Mouse (Mus musculus) heart, embryonic 12.5 days (tissue): ENCODE results near the gene Ano8. TPM values are rescaled to one million over a fixed set of nuclear protein-coding genes. Genes with fewer than 3 reads are reported as not detected.

Experiments used
- ATAC-seq: fragments of 200-750 bp; cut with Nextera tagmentation; 2 replicates; pipeline ENCODE4 v1.8.0; 2017; ENCODE audit warnings: moderate TSS enrichment, moderate library complexity; ENCODE audit not compliant: insufficient number of reproducible peaks, low FRiP score
- H3K27ac ChIP-seq: fragments of 300-500 bp; sonication (generic); 2 replicates; pipeline ENCODE4 v1.5.1; 2016; ENCODE audit warnings: mild to moderate bottlenecking, moderate library complexity; ENCODE audit not compliant: poor library complexity, severe bottlenecking
- H3K27me3 ChIP-seq: fragments of 300-500 bp; sonication (generic); replicated peaks from 2 replicates; pipeline ENCODE4 v1.6.1; 2016; ENCODE audit warnings: mild to moderate bottlenecking, moderate library complexity
- H3K36me3 ChIP-seq: fragments of 300-500 bp; sonication (generic); 2 replicates; pipeline ENCODE4 v1.6.1; 2016; ENCODE audit warnings: mild to moderate bottlenecking, moderate library complexity
- H3K4me1 ChIP-seq: fragments of 300-500 bp; sonication (generic); replicated peaks from 2 replicates; pipeline ENCODE4 v1.6.1; 2016; ENCODE audit warnings: mild to moderate bottlenecking
- H3K4me2 ChIP-seq: fragments of 300-500 bp; sonication (generic); 2 replicates; pipeline ENCODE4 v1.6.1; 2016; ENCODE audit warnings: mild to moderate bottlenecking, moderate library complexity
- H3K4me3 ChIP-seq: fragments of 300-500 bp; sonication (generic); 2 replicates; pipeline ENCODE4 v1.5.1; 2016; ENCODE audit warnings: mild to moderate bottlenecking
- H3K9ac ChIP-seq: fragments of 300-500 bp; sonication (generic); 2 replicates; pipeline ENCODE4 v1.6.1; 2016; ENCODE audit warnings: mild to moderate bottlenecking, moderate library complexity
- H3K9me3 ChIP-seq: fragments of 300-500 bp; sonication (generic); replicated peaks from 2 replicates; pipeline ENCODE4 v1.6.1; 2016; ENCODE audit warnings: mild to moderate bottlenecking, moderate library complexity
- WGBS: fragments of 180-500 bp; shearing (Covaris S2); methylation state at CpG from one replicate; pipeline ENCODE4 v1.1.7; 2016; 5-methylcytosine and 5-hydroxymethylcytosine counted together
- polyA plus RNA-seq: library from polyadenylated mRNA; unstranded; fragments of >200 nt; fragmentation: Nextera tagmentation; extraction: Ambion mirVana; gene quantifications from 2 replicates; pipeline ENCODE4 v1.2.1, GENCODE M21; 2016

The Ano8 gene
- polyA plus RNA-seq, 1 experiment from 2014 or later, result 2.7 TPM

DNA sequence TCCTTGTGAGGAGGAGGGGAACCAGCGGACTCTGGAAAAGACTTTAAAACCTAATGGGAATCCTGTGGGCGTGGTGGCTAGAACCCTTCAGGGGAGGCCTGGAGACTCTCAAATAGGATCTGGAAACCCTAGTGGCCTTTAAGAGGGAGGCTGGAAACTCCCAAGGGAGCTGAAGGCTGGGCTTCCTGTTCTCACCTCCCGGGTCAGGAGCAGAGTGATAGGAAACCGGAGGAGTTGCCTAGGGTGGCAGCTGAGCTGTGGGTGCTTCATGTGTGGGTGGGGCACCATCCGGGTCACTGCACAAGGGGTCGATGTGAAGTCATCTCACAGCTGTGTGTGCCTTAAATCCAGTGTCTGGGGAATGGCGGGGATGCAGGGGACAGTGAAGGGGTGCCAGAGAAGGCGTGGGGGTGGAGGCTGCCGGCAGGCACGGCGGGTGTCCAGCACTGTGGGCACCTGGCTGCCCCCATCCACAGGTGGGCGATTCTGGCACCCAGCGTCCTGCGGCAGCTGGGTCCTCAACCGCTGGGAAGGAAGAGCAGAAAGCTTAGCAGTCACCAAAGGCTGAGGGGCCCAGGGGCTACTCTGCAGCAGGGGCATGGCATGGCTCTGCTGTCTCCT lies 12.2 kb upstream of the Ano8 start:
- peaks cover 10% of the 10 kb centered on the region for H3K36me3 ChIP-seq
- H3K4me2 ChIP-seq, result peak overlapping the region; percentile 30
- H3K27ac ChIP-seq, result peak overlapping the region; percentile 80
- H3K4me1 ChIP-seq, result peaks cover 50% of the 10 kb centered on the region
- WGBS, result 16% methylated on average over 15 of the region's 15 CpGs
- ATAC-seq, result no peak
- H3K9ac ChIP-seq, result 0 out of 2 replicates have a peak overlapping the region, but pooled peaks have one; percentile 38
- H3K9me3 ChIP-seq, result no peaks in the 10 kb centered on the region
- no peak overlapping the region for H3K4me3 ChIP-seq
- H3K27me3 ChIP-seq, result no peaks in the 10 kb centered on the region

DNA sequence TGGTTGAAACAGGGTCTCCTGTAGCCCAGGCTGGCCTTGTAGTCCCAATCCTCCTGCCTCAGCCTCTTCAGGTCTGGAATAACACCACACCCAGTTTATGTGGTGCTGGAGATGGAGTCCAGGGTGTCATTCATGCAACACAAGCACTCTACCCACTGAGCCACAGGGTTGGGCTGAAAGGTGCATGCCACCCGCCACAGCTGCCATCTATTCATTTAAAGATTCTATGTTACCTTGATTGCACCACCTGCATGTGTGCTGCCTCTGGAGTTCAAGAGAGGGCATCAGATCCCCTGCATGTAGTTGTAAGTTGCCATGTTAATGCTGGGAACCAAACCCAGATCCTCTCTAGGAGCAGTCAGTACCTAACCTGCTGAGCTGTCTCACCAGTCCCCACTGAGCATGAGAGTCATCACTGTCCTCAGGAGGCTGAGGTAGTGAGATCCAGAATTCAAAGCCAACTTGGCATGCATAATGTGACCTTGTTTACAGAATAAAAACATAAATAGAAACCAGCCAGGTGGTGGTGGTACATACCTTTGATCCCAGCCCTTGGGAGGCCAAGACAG lies 11.4 kb upstream of the Ano8 start:
- no peak for ATAC-seq
- Histone ChIP-seq H3K4me1 (peaks cover 50% of the 10 kb centered on the region), H3K4me2 (no peak overlapping the region), H3K9me3 (no peaks in the 10 kb centered on the region), H3K36me3 (peaks cover 18% of the 10 kb centered on the region), H3K27me3 (no peaks in the 10 kb centered on the region), H3K4me3 (no peak overlapping the region), H3K9ac (no peak overlapping the region), H3K27ac (peak overlapping the region; percentile 80)
- WGBS, result 70% methylated on average over 1 of the region's 1 CpGs

DNA sequence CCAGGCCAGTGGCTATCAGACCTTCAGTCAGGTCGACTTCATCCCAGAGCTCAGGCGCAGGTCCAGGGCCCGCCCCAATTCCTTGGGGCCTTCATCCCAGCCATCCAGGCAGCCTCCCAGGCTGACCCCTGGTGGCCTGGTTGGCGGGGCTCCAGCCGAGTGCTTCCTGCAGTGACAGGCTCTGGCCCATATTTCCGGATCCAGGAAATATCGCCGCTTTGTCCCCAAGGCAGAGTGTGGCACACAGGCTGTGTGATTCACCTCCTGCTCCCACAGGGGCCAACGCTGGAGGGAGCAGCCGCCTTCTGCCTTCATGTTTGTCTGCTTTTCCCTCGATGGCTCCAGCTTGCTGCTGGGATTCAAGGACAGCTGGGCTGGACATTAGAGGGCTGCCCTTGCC lies 10.7 kb upstream of the Ano8 start:
- WGBS, result 24% methylated on average over 11 of the region's 11 CpGs
- Histone ChIP-seq H3K4me1 (peaks cover 50% of the 10 kb centered on the region), H3K9ac (no peak overlapping the region), H3K27ac (peak overlapping the region; percentile 80), H3K4me2 (no peak overlapping the region), H3K9me3 (no peaks in the 10 kb centered on the region), H3K4me3 (no peak overlapping the region), H3K27me3 (no peaks in the 10 kb centered on the region), H3K36me3 (peaks cover 25% of the 10 kb centered on the region)
- peak; percentile 72 for ATAC-seq

GRCm38 (mm10) chr8:71495811-71496210 lies 10.0 kb upstream of the Ano8 start:
- Histone ChIP-seq H3K4me1 (peaks cover 50% of the 10 kb centered on the region), H3K9me3 (no peaks in the 10 kb centered on the region), H3K27me3 (no peaks in the 10 kb centered on the region), H3K9ac (no peak overlapping the region), H3K27ac (peak overlapping the region; percentile 80), H3K36me3 (peaks cover 32% of the 10 kb centered on the region), H3K4me3 (no peak overlapping the region), H3K4me2 (no peak overlapping the region)
- 83% methylated on average over 5 of the region's 5 CpGs for WGBS
- ATAC-seq, result no peak

- H3K4me1 ChIP-seq, result peaks cover 50% of the 10 kb centered on the region
- peak overlapping the region; percentile 80 for H3K27ac ChIP-seq
- H3K27me3 ChIP-seq, result no peaks in the 10 kb centered on the region
- H3K4me2 ChIP-seq, result peak overlapping the region; percentile 27; the same call in 1 of the 2 replicates
- no peak overlapping the region for H3K9ac ChIP-seq
- no peak overlapping the region for H3K4me3 ChIP-seq
- H3K36me3 ChIP-seq, result peaks cover 40% of the 10 kb centered on the region
- no peaks in the 10 kb centered on the region for H3K9me3 ChIP-seq
- ATAC-seq, result peak; percentile 37; the same call in 1 of the 2 replicates
- WGBS, result 26% methylated on average over 16 of the region's 16 CpGs
These were observed 9.3 kb upstream of the Ano8 start for GRCm38 (mm10) chr8:71495039-71495438.

DNA sequence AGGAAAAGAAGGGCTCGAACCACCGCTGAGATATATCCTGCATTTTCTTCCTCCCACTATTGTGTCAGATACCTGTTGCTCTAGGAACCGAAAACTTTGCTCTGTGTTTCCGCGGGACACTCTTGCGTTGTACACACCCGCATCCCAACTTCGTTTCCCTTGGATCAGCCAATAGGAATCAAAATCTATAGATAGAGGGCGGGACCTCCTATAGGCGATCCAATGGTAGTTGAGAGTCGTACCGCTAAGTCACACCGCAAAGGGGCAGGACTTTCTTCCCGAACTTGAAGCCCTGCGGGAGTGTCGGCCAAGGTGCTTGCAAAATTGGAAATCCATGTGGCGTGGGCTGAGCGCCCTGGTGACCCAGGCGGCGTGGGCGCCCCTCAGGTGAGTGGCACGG lies 2.7 kb upstream of the Ano8 start:
- Histone ChIP-seq H3K4me3 (peak overlapping the region; percentile 80), H3K4me2 (peak overlapping the region; percentile 96), H3K4me1 (peaks cover 19% of the 10 kb centered on the region), H3K36me3 (peaks cover 37% of the 10 kb centered on the region), H3K27ac (peak overlapping the region; percentile 88; the same call in 1 of the 2 replicates), H3K27me3 (0 out of 2 replicates have a peak, but pooled peaks cover 3% of the 10 kb centered on the region), H3K9ac (peak overlapping the region; percentile 91), H3K9me3 (no peaks in the 10 kb centered on the region)
- WGBS, result under 1% methylated on average over 22 of the region's 22 CpGs
- ATAC-seq, result peak; percentile 88

GRCm38 (mm10) chr8:71487691-71488445 lies 2.1 kb upstream of the Ano8 start, which contains the start of gene Gtpbp3:
Gene Gtpbp3, plus strand, starts transcription at chr8:71488103.
- H3K4me1 ChIP-seq, result peaks cover 19% of the 10 kb centered on the region
- under 1% methylated on average over 33 of the region's 33 CpGs for WGBS
- 0 out of 2 replicates have a peak, but pooled peaks cover 6% of the 10 kb centered on the region for H3K27me3 ChIP-seq
- peaks cover 36% of the 10 kb centered on the region for H3K36me3 ChIP-seq
- H3K4me3 ChIP-seq, result peak within 1 kb of the TSS; percentile 80
- H3K4me2 ChIP-seq, result peak within 1 kb of the TSS; percentile 96
- peak; percentile 34; the same call in 1 of the 2 replicates for ATAC-seq
- peak within 1 kb of the TSS; percentile 88 for H3K27ac ChIP-seq
- H3K9me3 ChIP-seq, result no peaks in the 10 kb centered on the region
- peak within 1 kb of the TSS; percentile 91 for H3K9ac ChIP-seq

GRCm38 (mm10) chr8:71486136-71486529 lies 370 bp upstream of the Ano8 start:
- Histone ChIP-seq H3K9ac (no peak overlapping the region), H3K27me3 (peaks cover 23% of the 10 kb centered on the region), H3K36me3 (peaks cover 20% of the 10 kb centered on the region), H3K4me3 (peak overlapping the region; percentile 76), H3K4me1 (peaks cover 19% of the 10 kb centered on the region), H3K9me3 (no peaks in the 10 kb centered on the region), H3K4me2 (peak overlapping the region; percentile 92), H3K27ac (no peak overlapping the region)
- 31% methylated on average over 7 of the region's 7 CpGs for WGBS
- no peak for ATAC-seq

DNA sequence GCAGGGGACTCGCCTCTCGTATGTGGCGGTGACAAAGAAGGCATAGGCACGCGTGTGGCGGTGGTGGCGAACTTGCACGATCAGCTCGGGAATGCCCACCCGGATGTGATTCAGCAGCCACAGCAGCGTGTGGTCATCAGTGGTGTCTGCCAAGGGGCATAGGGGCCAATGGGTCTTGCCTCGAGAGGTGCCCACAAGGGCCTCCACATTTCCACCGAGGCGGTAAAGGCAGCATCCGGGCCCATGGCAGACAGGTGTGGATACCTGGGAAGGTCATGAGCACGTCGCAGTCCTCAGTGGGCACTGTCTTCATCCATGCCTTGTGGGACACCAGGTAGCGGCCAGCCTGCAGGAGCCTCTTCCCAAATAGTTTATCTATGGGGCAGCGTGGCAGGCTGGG lies 1.0 kb downstream of the Ano8 start:
- H3K4me2 ChIP-seq, result peak overlapping the region; percentile 92
- 89% methylated on average over 19 of the region's 19 CpGs for WGBS
- H3K4me1 ChIP-seq, result peaks cover 17% of the 10 kb centered on the region
- H3K27ac ChIP-seq, result no peak overlapping the region
- H3K9me3 ChIP-seq, result no peaks in the 10 kb centered on the region
- ATAC-seq, result no peak
- H3K36me3 ChIP-seq, result peaks cover 8% of the 10 kb centered on the region; the same call in 1 of the 2 replicates
- H3K9ac ChIP-seq, result no peak overlapping the region
- peak overlapping the region; percentile 76; the same call in 1 of the 2 replicates for H3K4me3 ChIP-seq
- H3K27me3 ChIP-seq, result peaks cover 37% of the 10 kb centered on the region

DNA sequence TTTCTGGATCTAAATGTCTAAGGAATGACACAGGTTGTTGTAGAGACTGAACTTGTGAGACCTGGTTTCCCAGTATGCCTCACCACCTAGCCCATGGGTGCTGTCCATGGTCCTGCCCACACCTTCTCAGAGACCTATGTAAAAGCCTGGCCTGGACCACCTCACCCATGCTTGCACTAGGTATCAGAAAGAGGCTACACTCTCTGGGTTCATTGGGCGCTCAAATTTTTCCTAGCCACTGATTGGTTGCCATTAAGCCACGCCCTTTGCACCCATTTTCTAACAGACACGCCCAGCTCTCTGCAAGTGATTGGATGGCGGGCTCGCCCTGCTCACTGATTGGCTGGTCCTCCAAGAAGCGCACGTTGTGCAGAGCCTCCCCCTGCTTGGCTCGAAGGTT lies 1.8 kb downstream of the Ano8 start:
- Histone ChIP-seq H3K4me3 (no peak overlapping the region), H3K9ac (no peak overlapping the region), H3K4me2 (no peak overlapping the region), H3K4me1 (peaks cover 9% of the 10 kb centered on the region), H3K36me3 (peaks cover 13% of the 10 kb centered on the region), H3K9me3 (no peaks in the 10 kb centered on the region), H3K27me3 (peaks cover 45% of the 10 kb centered on the region), H3K27ac (no peak overlapping the region)
- 40% methylated on average over 8 of the region's 8 CpGs for WGBS
- no peak for ATAC-seq

- ATAC-seq, result no peak
- peaks cover 56% of the 10 kb centered on the region for H3K27me3 ChIP-seq
- H3K4me3 ChIP-seq, result no peak overlapping the region
- WGBS, result 85% methylated on average over 11 of the region's 11 CpGs
- no peak overlapping the region for H3K4me2 ChIP-seq
- H3K27ac ChIP-seq, result no peak overlapping the region
- no peak overlapping the region for H3K9ac ChIP-seq
- no peaks in the 10 kb centered on the region for H3K9me3 ChIP-seq
- H3K4me1 ChIP-seq, result peaks cover 16% of the 10 kb centered on the region
- peaks cover 30% of the 10 kb centered on the region for H3K36me3 ChIP-seq
These were observed 6.8 kb downstream of the Ano8 start for GRCm38 (mm10) chr8:71478943-71479342.
